Mouse (Mus musculus) CH12F3 (cell line): Measurements from ENCODE around the gene Isg20.

Experiments
- in situ Hi-C: fragments of 300-500 bp; cut with MboI; formaldehyde crosslinking; loops from 2 replicates; pipeline ENCODE4 v1.14.3; 2020; ENCODE audit warnings: low sequenced_read_pairs

The Isg20 gene

DNA sequence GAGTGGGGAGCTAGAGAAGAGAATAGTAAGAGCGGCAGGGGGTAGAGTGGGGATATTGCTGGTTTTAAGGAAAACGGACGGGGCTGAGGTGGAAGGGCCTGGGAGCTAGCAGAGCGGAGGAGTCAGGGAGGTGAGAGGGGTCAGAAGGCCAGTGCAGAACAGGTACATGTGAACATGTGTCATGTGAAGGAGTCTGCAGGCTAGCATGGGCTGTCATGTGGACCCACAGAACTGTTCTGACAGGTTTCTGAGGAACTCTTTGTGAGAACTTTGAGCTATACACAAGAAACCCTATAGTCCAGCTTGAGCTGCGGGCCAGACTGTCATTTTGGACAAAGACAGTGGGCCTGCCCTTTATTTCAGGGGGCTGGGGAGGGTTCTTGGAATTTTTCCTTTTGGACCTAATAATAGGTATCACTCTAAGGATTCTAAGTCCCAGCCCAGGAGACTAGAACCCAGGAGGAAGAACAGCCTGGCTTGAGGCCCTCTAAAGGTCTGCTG, at the start of gene Isg20:
Gene Isg20 (plus strand): TSS at position 451 of the 501 bp plus-strand sequence.
- in situ Hi-C loops, result no loop called here

DNA sequence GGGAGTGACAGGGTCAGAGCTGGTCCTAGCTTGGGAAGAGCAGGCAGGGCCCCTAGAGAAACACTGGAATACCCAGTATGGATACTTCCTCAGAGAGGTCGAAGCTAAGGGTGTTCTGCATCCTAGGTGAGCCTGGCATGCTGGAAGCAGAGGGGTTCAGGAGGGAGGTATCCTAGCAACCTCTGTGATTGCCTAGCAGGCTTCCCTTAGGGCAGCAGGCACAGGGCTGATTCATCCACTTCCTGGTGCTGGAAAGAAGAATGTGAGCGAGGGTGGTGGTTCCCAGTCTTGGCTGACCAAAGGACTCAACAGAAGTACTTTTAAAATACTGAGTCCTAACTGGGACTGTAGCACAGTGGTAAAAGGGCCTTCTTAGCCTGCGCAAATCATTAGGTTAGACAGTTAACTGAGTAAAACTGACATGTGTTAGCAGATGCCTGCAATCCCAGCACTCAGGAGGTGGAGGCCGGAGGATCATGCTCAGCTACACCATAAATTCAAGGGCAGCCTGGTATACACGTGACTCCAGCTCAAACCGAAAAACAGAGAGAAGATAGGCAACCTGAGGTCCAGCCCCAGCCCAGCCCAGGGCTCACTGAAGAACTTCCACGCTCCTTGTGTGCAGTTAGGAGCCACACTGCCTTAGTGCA, 49.3 kb upstream of the Isg20 start:
- in situ Hi-C loops, result no loop called here

GRCm38 (mm10) chr7:78864446-78864802, 48.8 kb upstream of the Isg20 start:
- in situ Hi-C loops, result no loop called here

- in situ Hi-C loops, result no loop called here
These were observed 47.8 kb upstream of the Isg20 start for GRCm38 (mm10) chr7:78865212-78865949.

DNA sequence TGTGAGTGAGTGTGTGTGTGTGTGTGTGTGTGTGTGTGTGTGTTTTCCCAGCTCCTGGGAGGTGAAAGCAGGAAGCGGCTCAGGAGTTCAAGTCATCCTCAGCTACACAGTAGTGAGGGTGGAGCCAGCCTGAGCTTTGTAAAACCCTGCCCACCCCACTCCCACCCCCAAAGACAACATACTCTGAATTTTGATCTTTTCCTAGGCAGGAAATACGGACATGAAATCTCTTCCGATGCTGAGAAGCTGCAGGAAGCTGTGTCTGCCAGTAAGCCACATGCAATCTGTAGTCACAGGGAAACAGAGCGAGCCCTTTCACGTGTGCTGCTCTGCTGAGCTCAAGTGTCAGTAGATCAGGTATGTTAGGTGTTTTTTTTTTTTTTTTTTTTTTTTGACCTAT, 44.5 kb upstream of the Isg20 start:
- in situ Hi-C loops, result no loop called here

DNA sequence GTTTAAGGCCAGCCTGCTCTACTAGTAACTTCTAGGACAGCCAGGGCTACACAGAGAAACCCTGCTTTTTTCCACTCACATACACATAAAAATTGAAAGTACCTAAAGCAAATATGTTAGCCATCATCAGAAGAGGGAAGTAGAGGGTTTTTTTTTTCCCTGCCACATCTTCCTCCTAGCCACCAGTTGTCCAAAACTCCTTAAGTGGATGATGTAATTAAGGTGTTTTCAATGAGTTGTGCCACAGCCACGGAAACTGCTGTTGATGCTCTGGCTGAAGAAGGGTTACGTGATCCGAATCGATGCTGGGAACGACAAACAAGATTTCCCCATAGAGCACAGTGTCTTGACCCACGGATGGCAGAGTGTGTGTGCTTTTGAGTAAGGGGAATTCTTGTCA, 40.9 kb upstream of the Isg20 start:
- in situ Hi-C loops, result no loop called here

- in situ Hi-C loops, result no loop called here
These were observed 40.4 kb upstream of the Isg20 start for GRCm38 (mm10) chr7:78872831-78873230.

GRCm38 (mm10) chr7:78881607-78882468, 31.4 kb upstream of the Isg20 start:
- in situ Hi-C loops, result no loop called here

DNA sequence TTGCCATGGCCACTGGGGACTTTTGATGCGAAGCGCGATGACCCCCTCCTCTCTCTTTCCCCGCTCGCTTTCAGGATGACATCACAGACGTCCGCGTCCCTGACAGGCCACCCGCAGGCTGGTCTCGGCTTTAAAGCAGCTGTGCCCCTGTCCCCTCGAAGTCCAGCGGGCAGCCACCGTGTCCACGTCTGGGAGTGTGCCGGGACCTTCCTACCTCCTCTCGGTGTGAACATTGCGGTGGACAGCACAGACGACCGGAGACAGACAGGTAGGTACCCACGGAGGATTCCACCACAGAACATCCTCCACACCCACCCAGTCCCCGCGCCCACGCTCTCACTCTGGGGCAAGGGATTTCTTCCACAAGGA, 30.8 kb upstream of the Isg20 start:
- in situ Hi-C loops, result no loop called here

GRCm38 (mm10) chr7:78883016-78883725, 30.1 kb upstream of the Isg20 start:
- in situ Hi-C loops, result no loop called here

GRCm38 (mm10) chr7:78883726-78884060, 29.5 kb upstream of the Isg20 start:
- in situ Hi-C loops, result no loop called here

DNA sequence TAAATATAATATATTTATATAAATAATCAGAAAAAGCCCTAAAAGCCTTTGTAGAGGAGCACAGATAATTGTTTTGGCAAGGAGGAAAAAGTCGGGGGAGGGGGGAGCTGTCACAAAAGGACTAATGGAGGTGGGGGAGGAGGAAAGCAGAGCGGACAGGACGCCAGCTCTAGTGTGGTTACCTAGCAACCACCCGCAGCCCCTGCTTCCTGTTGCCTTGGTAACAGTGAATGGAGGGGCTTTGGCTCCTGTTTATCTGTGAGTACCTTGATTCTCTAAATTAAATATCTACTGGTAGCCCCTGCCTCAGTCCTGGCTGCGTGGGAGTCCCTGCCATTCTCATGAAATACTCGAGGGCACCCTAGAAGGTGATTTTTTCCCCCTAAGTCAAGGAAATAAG, 29.1 kb upstream of the Isg20 start:
- in situ Hi-C loops, result no loop called here

GRCm38 (mm10) chr7:78885404-78885803, 27.8 kb upstream of the Isg20 start:
- in situ Hi-C loops, result no loop called here

GRCm38 (mm10) chr7:78886496-78886895, 26.7 kb upstream of the Isg20 start:
- in situ Hi-C loops, result no loop called here

DNA sequence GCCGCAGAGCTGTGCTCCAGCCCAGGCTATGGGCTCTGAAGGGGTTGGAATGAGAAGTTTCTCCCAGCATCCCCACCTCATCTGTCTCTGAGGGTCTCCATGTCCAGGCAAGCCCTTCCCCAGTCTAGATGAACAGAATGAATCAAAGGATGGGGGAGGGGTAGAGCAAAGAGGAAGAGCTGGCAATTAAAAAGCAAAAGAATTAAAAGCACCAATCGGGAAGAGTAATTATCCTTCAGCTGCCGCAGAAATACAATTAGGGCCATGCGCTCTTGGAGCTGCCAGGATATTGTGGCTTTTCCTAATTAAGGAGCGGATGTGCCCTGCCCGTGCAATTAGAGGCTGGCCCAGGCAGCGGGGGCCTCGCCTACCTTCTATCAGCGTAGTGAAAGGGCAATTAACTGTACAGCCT, 25.8 kb upstream of the Isg20 start:
- in situ Hi-C loops, result no loop called here

GRCm38 (mm10) chr7:78890641-78891040, 22.6 kb upstream of the Isg20 start:
- in situ Hi-C loops, result loop anchor here (5.0 kb wide), 1 partner anchor 98 kb away; no protein-coding TSS in a partner anchor

- in situ Hi-C loops, result loop anchor here (5.0 kb wide), 1 partner anchor 102 kb away; no protein-coding TSS in a partner anchor
These were observed 19.3 kb upstream of the Isg20 start for GRCm38 (mm10) chr7:78893917-78894316.

DNA sequence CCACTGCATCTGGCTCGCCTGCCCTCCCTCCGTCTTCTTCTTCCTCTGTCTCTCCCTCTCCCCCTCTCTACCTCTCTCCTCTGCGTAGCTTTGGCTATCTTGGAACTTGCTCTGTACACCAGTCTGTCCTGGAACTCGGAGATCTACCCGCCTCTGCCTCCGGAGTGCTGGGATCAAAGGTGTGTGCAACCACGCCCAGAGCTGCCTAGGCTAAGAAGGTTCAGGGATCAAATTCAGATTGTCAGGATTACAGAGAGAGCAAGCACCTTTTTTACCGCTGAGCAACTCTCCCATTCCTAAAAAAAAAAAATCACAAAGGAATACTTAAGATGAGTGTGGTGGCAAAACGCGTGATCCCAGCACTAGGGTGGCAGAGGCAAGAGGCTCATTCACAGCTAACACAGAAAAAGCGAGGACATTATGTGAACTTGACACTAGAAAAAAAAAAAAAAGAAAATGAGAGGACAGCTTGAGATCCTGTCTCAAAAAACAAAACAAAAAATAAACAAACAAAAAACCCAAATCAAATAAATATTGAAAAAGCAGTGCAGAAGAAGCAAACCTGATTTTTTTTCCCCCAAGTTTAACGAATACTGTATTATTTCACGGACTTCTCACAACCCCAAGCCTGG, 18.1 kb upstream of the Isg20 start:
- in situ Hi-C loops, result no loop called here

- in situ Hi-C loops, result no loop called here
These were observed 17.4 kb upstream of the Isg20 start, which contains the start of gene Aen for GRCm38 (mm10) chr7:78895653-78896333. Gene Aen (plus strand): TSS chr7:78895854.

- in situ Hi-C loops, result no loop called here
These were observed 15.7 kb upstream of the Isg20 start for GRCm38 (mm10) chr7:78897567-78897966.
